ENCODE assay signal across 10 mouse cellular contexts in the genomic region with DNA sequence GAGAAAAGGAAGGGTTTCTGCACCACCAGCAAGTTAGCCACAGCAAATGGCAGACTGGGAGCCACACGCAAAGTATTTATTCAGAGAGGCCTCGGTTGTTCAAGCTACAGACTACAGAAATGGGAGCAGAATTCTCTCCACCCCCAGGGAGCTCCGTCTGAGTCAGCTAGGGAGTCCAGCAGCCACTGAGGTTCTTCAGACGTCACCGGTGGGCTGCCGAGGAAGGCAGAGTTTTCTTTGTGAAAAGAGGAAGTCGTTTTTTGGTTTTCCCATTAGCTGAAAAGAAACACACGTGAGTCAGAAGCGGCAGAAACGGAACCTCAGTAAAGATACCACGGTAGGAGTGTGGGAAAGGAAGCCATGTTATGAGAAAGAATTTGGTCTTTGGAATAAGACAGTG. TPM values are rescaled to one million over a fixed set of nuclear protein-coding genes. Genes with fewer than 3 reads are reported as not detected.
DNase-seq lines count a peak whose midpoint lies in the region; ATAC-seq lines count a peak whose summit lies in the region.
"Had no signal": no experiment of that assay in that cellular context is flagged by ENCODE, and none has a peak within 500 bp of the region (broad histone marks: within the 10 kb centered on the region; RNA-seq: fewer than 3 reads in every experiment).

No protein-coding gene starts in this region.

- peak; percentile 83 for DNase-seq in thymus, postnatal 0 days (ENCODE audit: low spot score)
- DNase-seq in urinary bladder, postnatal 10 days (ENCODE audit: low spot score): no peak
- DNase-seq in kidney, adult 18-20 months: no peak
- DNase-seq: gastrocnemius, postnatal 25 days; heart, postnatal 36 days; kidney, postnatal 10 days had no signal

- peak; percentile 62 for ATAC-seq in CD4-positive, CD25-positive, alpha-beta regulatory T cell, adult 4 months
- peak; percentile 47 for ATAC-seq in activated CD4-positive, CD25-positive, alpha-beta regulatory T cell, adult 4 months
- peak; percentile 86 for ATAC-seq in megakaryocyte progenitor cell, adult 5-6 weeks (replicated peaks; ENCODE audit: poor library complexity)
- no peak for ATAC-seq in frontal cortex, adult (ENCODE audit: low TSS enrichment)

RNA-seq across cellular contexts. Expression of a gene that starts 55.4 kb away (rescaled TPM):
- polyA plus RNA-seq in CD4-positive, CD25-positive, alpha-beta regulatory T cell, adult 4 months (2017; shearing (Covaris generic)): 1 to 10 TPM in 1 of 2 experiments, under 1 TPM in 1; 0.54 to 4.1 TPM
- polyA plus RNA-seq in activated CD4-positive, CD25-positive, alpha-beta regulatory T cell, adult 4 months (2017; shearing (Covaris generic)): 1 to 10 TPM in 1 of 2 experiments, under 1 TPM in 1; 0.97 to 2.4 TPM
- 0.69 TPM in 1 of 2 replicates, not detected in the other for total RNA-seq in megakaryocyte progenitor cell, adult 5-6 weeks (2015)
- total RNA-seq in megakaryocyte progenitor cell, adult 5-6 weeks (2017): 0.62 and 2.1 TPM in 2 replicates
- polyA plus RNA-seq in thymus, postnatal 0 days (2015; fragmentation: Nextera tagmentation; extraction: Ambion mirVana): 3.0 and 3.1 TPM in 2 replicates

RNA-seq across cellular contexts. Expression of a gene that starts 59.2 kb away (rescaled TPM):
- polyA plus RNA-seq in CD4-positive, CD25-positive, alpha-beta regulatory T cell, adult 4 months (2017; shearing (Covaris generic)): 100 to 1,000 TPM in 1 of 2 experiments, 10 to 100 TPM in 1; 97.5 to 227 TPM
- 100 to 1,000 TPM in 1 of 2 experiments, 10 to 100 TPM in 1; 72.7 to 110 TPM for polyA plus RNA-seq in activated CD4-positive, CD25-positive, alpha-beta regulatory T cell, adult 4 months (2017; shearing (Covaris generic))
- 110 and 111 TPM in 2 replicates for total RNA-seq in megakaryocyte progenitor cell, adult 5-6 weeks (2015)
- total RNA-seq in megakaryocyte progenitor cell, adult 5-6 weeks (2017): 154 and 193 TPM in 2 replicates
- 129 TPM in 2 replicates for polyA plus RNA-seq in thymus, postnatal 0 days (2015; fragmentation: Nextera tagmentation; extraction: Ambion mirVana)
